ENCODE assay signal across 18 mouse cellular contexts in genomic region chr13:112511810-112512209, GRCm38 (mm10).
"Had no signal": no experiment of that assay in that cellular context is flagged by ENCODE, and none has a peak within 500 bp of the region (broad histone marks: within the 10 kb centered on the region; RNA-seq: fewer than 3 reads in every experiment).

No protein-coding gene starts in this region.

- H3K4me1 ChIP-seq: hindbrain, embryonic 13.5 days; intestine, embryonic 15.5 days; kidney, embryonic 15.5 days; limb, embryonic 10.5 days; limb, embryonic 12.5 days; liver, embryonic 13.5 days; liver, embryonic 15.5 days had no signal

- ATAC-seq: hindbrain, embryonic 16.5 days; inflammation-experienced regulatory T-cells, adult 6 months; intestine, embryonic 15.5 days; intestine, postnatal 0 days had no signal

- DNase-seq: gastrocnemius, postnatal 14 days; gastrocnemius, postnatal 36 days; heart, adult 11 months; heart, adult 2 months; layer of hippocampus, postnatal 36 days; liver, embryonic 13.5 days had no signal

- H3K4me3 ChIP-seq: heart, adult 2 months; hindbrain, embryonic 13.5 days; intestine, embryonic 15.5 days; kidney, embryonic 15.5 days; layer of hippocampus, adult 2 months; limb, embryonic 10.5 days; limb, embryonic 12.5 days; liver, embryonic 13.5 days; liver, embryonic 15.5 days had no signal

- H3K9ac ChIP-seq: hindbrain, embryonic 13.5 days; intestine, embryonic 15.5 days; kidney, embryonic 15.5 days; limb, embryonic 12.5 days; liver, embryonic 13.5 days; liver, embryonic 15.5 days had no signal

- H3K27me3 ChIP-seq: hindbrain, embryonic 13.5 days; intestine, embryonic 15.5 days; kidney, embryonic 15.5 days; limb, embryonic 12.5 days; liver, embryonic 13.5 days; liver, embryonic 15.5 days had no signal

- H3K27ac ChIP-seq: heart, adult 2 months; hindbrain, embryonic 13.5 days; intestine, embryonic 15.5 days; kidney, embryonic 15.5 days; layer of hippocampus, adult 2 months; limb, embryonic 10.5 days; limb, embryonic 12.5 days; liver, embryonic 13.5 days; liver, embryonic 15.5 days had no signal

- H3K36me3 ChIP-seq: intestine, embryonic 15.5 days; liver, embryonic 15.5 days had no signal

- H3K9me3 ChIP-seq: hindbrain, embryonic 13.5 days; intestine, embryonic 15.5 days; kidney, embryonic 15.5 days; limb, embryonic 10.5 days; limb, embryonic 12.5 days; liver, embryonic 13.5 days; liver, embryonic 15.5 days had no signal

- H3K4me2 ChIP-seq: heart, embryonic 11.5 days; hindbrain, embryonic 13.5 days; intestine, embryonic 15.5 days; kidney, embryonic 15.5 days; limb, embryonic 12.5 days; liver, embryonic 11.5 days; liver, embryonic 13.5 days; liver, embryonic 15.5 days had no signal
